Mouse (Mus musculus) small intestine, adult 2 months (tissue): ENCODE measurements around the gene Gm20388.
A peak's percentile ranks its signal among the peaks of the same experiment; 100 is the strongest.

ENCODE experiments used
- CTCF ChIP-seq: fragments of 200-500 bp; IDR thresholded peaks from 2 replicates; pipeline ENCODE4 v1.5.1; 2012; ENCODE audit warnings: low read depth, mild to moderate bottlenecking, control low read depth, inconsistent platforms, low read length, moderate library complexity, mixed read lengths; ENCODE audit not compliant: insufficient replicate concordance, insufficient read length; ENCODE audit errors: extremely low read depth
- POLR2A ChIP-seq: fragments of 200-500 bp; IDR thresholded peaks from 2 replicates; pipeline ENCODE4 v1.6.1; 2012; ENCODE audit warnings: low read depth, mild to moderate bottlenecking, control low read depth, inconsistent platforms, low read length, moderate library complexity

GRCm38 (mm10) chr8:120697979-120698272 is 787.3 kb downstream of the Gm20388 start:
- peak; percentile 57; the same call in 1 of the 2 replicates for TF ChIP-seq CTCF
- no peak for TF ChIP-seq POLR2A
